Mouse (Mus musculus): ENCODE measurements around the gene Aasdh. TPM values are rescaled to one million over a fixed set of nuclear protein-coding genes. Genes with fewer than 3 reads are reported as not detected.
A peak's percentile ranks its signal among the peaks of the same experiment; 100 is the strongest.

The Aasdh gene
- polyA plus RNA-seq, 1 experiment from 2014 or later: 15.0 TPM

- Histone ChIP-seq H3K9ac (ENCODE audit: low read depth, low read length) (no peak overlapping the region), H3K4me1 (ENCODE audit: control insufficient read depth, insufficient read depth, low read length) (peaks cover 20% of the 10 kb centered on the region), H3K27ac (ENCODE audit: low read length) (no peak overlapping the region), H3K4me2 (ENCODE audit: low read depth, low read length) (no peak overlapping the region), H3K4me3 (ENCODE audit: low read length) (no peak overlapping the region), H3K9me3 (ENCODE audit: control insufficient read depth, low read length) (no peaks in the 10 kb centered on the region), H3K27me3 (replicated peaks; ENCODE audit: control insufficient read depth, insufficient read depth, low read length) (no peaks in the 10 kb centered on the region), H3K36me3 (ENCODE audit: control insufficient read depth, insufficient read depth, low read length) (peaks cover 2% of the 10 kb centered on the region; the same call in 1 of the 2 replicates)
- no peak for ATAC-seq
- WGBS: 80% methylated on average over 2 of the region's 2 CpGs
Observed at GRCm38 (mm10) chr5:76945678-76946033, 40.3 kb upstream of the Aasdh start.

- Histone ChIP-seq H3K4me3 (ENCODE audit: low read length) (no peak overlapping the region), H3K27me3 (replicated peaks; ENCODE audit: control insufficient read depth, insufficient read depth, low read length) (no peaks in the 10 kb centered on the region), H3K4me1 (ENCODE audit: control insufficient read depth, insufficient read depth, low read length) (peaks cover 20% of the 10 kb centered on the region), H3K27ac (ENCODE audit: low read length) (no peak overlapping the region), H3K9ac (ENCODE audit: low read depth, low read length) (no peak overlapping the region), H3K9me3 (ENCODE audit: control insufficient read depth, low read length) (no peaks in the 10 kb centered on the region), H3K36me3 (ENCODE audit: control insufficient read depth, insufficient read depth, low read length) (peaks cover 4% of the 10 kb centered on the region; the same call in 1 of the 2 replicates), H3K4me2 (ENCODE audit: low read depth, low read length) (no peak overlapping the region)
- WGBS: 65% methylated on average over 6 of the region's 6 CpGs
- no peak for ATAC-seq
Observed at GRCm38 (mm10) chr5:76944965-76945677, 39.8 kb upstream of the Aasdh start.

GRCm38 (mm10) chr5:76942505-76942904 is 37.2 kb upstream of the Aasdh start:
- Histone ChIP-seq H3K9ac (ENCODE audit: low read depth, low read length) (no peak overlapping the region), H3K4me3 (ENCODE audit: low read length) (no peak overlapping the region), H3K4me1 (ENCODE audit: control insufficient read depth, insufficient read depth, low read length) (0 out of 2 replicates have a peak, but pooled peaks cover 8% of the 10 kb centered on the region), H3K27ac (ENCODE audit: low read length) (no peak overlapping the region), H3K4me2 (ENCODE audit: low read depth, low read length) (no peak overlapping the region), H3K36me3 (ENCODE audit: control insufficient read depth, insufficient read depth, low read length) (peaks cover 4% of the 10 kb centered on the region; the same call in 1 of the 2 replicates), H3K27me3 (replicated peaks; ENCODE audit: control insufficient read depth, insufficient read depth, low read length) (no peaks in the 10 kb centered on the region), H3K9me3 (ENCODE audit: control insufficient read depth, low read length) (no peaks in the 10 kb centered on the region)
- 65% methylated on average over 4 of the region's 4 CpGs for WGBS
- peak; percentile 84 for ATAC-seq

- Histone ChIP-seq H3K36me3 (ENCODE audit: control insufficient read depth, insufficient read depth, low read length) (peaks cover 4% of the 10 kb centered on the region; the same call in 1 of the 2 replicates), H3K4me3 (ENCODE audit: low read length) (no peak overlapping the region), H3K27ac (ENCODE audit: low read length) (no peak overlapping the region), H3K27me3 (replicated peaks; ENCODE audit: control insufficient read depth, insufficient read depth, low read length) (no peaks in the 10 kb centered on the region), H3K9ac (ENCODE audit: low read depth, low read length) (no peak overlapping the region), H3K4me2 (ENCODE audit: low read depth, low read length) (no peak overlapping the region), H3K9me3 (ENCODE audit: control insufficient read depth, low read length) (no peaks in the 10 kb centered on the region), H3K4me1 (ENCODE audit: control insufficient read depth, insufficient read depth, low read length) (0 out of 2 replicates have a peak, but pooled peaks cover 4% of the 10 kb centered on the region)
- ATAC-seq: peak; percentile 68
- 75% methylated on average over 4 of the region's 4 CpGs for WGBS
Observed at GRCm38 (mm10) chr5:76941975-76942374, 36.7 kb upstream of the Aasdh start.

- no peaks in the 10 kb centered on the region for H3K27me3 ChIP-seq (replicated peaks; ENCODE audit: control insufficient read depth, insufficient read depth, low read length)
- H3K9ac ChIP-seq (ENCODE audit: low read depth, low read length): no peak overlapping the region
- H3K4me1 ChIP-seq (ENCODE audit: control insufficient read depth, insufficient read depth, low read length): 0 out of 2 replicates have a peak, but pooled peaks cover 2% of the 10 kb centered on the region
- no peak overlapping the region for H3K4me3 ChIP-seq (ENCODE audit: low read length)
- peaks cover 4% of the 10 kb centered on the region; the same call in 1 of the 2 replicates for H3K36me3 ChIP-seq (ENCODE audit: control insufficient read depth, insufficient read depth, low read length)
- H3K27ac ChIP-seq (ENCODE audit: low read length): no peak overlapping the region
- 89% methylated on average over 8 of the region's 8 CpGs for WGBS
- ATAC-seq: no peak
- no peaks in the 10 kb centered on the region for H3K9me3 ChIP-seq (ENCODE audit: control insufficient read depth, low read length)
- H3K4me2 ChIP-seq (ENCODE audit: low read depth, low read length): no peak overlapping the region
Observed at GRCm38 (mm10) chr5:76939717-76940116, 34.4 kb upstream of the Aasdh start.

- Histone ChIP-seq H3K27ac (ENCODE audit: low read length) (no peak overlapping the region; the same call in 1 of the 2 replicates), H3K4me1 (ENCODE audit: control insufficient read depth, insufficient read depth, low read length) (peaks cover 4% of the 10 kb centered on the region; the same call in 1 of the 2 replicates), H3K36me3 (ENCODE audit: control insufficient read depth, insufficient read depth, low read length) (peaks cover 17% of the 10 kb centered on the region), H3K4me3 (ENCODE audit: low read length) (no peak overlapping the region), H3K27me3 (replicated peaks; ENCODE audit: control insufficient read depth, insufficient read depth, low read length) (no peaks in the 10 kb centered on the region), H3K9me3 (ENCODE audit: control insufficient read depth, low read length) (peaks cover 3% of the 10 kb centered on the region; the same call in 1 of the 2 replicates), H3K9ac (ENCODE audit: low read depth, low read length) (no peak overlapping the region), H3K4me2 (ENCODE audit: low read depth, low read length) (no peak overlapping the region)
- ATAC-seq: peak; percentile 52
- WGBS: 65% methylated on average over 7 of the region's 7 CpGs
Observed at GRCm38 (mm10) chr5:76929180-76929877, 24.0 kb upstream of the Aasdh start.

- ATAC-seq: no peak
- 73% methylated on average over 16 of the region's 16 CpGs for WGBS
- H3K4me1 ChIP-seq (ENCODE audit: control insufficient read depth, insufficient read depth, low read length): peaks cover 4% of the 10 kb centered on the region; the same call in 1 of the 2 replicates
- peaks cover 17% of the 10 kb centered on the region for H3K36me3 ChIP-seq (ENCODE audit: control insufficient read depth, insufficient read depth, low read length)
- no peaks in the 10 kb centered on the region for H3K27me3 ChIP-seq (replicated peaks; ENCODE audit: control insufficient read depth, insufficient read depth, low read length)
- peak overlapping the region; percentile 30; the same call in 1 of the 2 replicates for H3K27ac ChIP-seq (ENCODE audit: low read length)
- no peak overlapping the region for H3K4me2 ChIP-seq (ENCODE audit: low read depth, low read length)
- H3K9me3 ChIP-seq (ENCODE audit: control insufficient read depth, low read length): peaks cover 3% of the 10 kb centered on the region; the same call in 1 of the 2 replicates
- no peak overlapping the region for H3K4me3 ChIP-seq (ENCODE audit: low read length)
- no peak overlapping the region for H3K9ac ChIP-seq (ENCODE audit: low read depth, low read length)
Observed at GRCm38 (mm10) chr5:76928124-76928832, 23.0 kb upstream of the Aasdh start.

- Histone ChIP-seq H3K4me2 (ENCODE audit: low read depth, low read length) (no peak overlapping the region), H3K9ac (ENCODE audit: low read depth, low read length) (no peak overlapping the region), H3K4me3 (ENCODE audit: low read length) (no peak overlapping the region), H3K27me3 (replicated peaks; ENCODE audit: control insufficient read depth, insufficient read depth, low read length) (no peaks in the 10 kb centered on the region), H3K4me1 (ENCODE audit: control insufficient read depth, insufficient read depth, low read length) (peaks cover 2% of the 10 kb centered on the region; the same call in 1 of the 2 replicates), H3K27ac (ENCODE audit: low read length) (no peak overlapping the region), H3K36me3 (ENCODE audit: control insufficient read depth, insufficient read depth, low read length) (peaks cover 17% of the 10 kb centered on the region), H3K9me3 (ENCODE audit: control insufficient read depth, low read length) (peaks cover 3% of the 10 kb centered on the region; the same call in 1 of the 2 replicates)
- 84% methylated on average over 1 of the region's 1 CpGs for WGBS
- ATAC-seq: no peak
Observed at GRCm38 (mm10) chr5:76924296-76924695, 19.0 kb upstream of the Aasdh start.

- no peak overlapping the region for H3K9ac ChIP-seq (ENCODE audit: low read depth, low read length)
- H3K27me3 ChIP-seq (replicated peaks; ENCODE audit: control insufficient read depth, insufficient read depth, low read length): no peaks in the 10 kb centered on the region
- no peaks in the 10 kb centered on the region for H3K4me1 ChIP-seq (ENCODE audit: control insufficient read depth, insufficient read depth, low read length)
- WGBS: 92% methylated on average over 13 of the region's 13 CpGs
- peaks cover 3% of the 10 kb centered on the region; the same call in 1 of the 2 replicates for H3K9me3 ChIP-seq (ENCODE audit: control insufficient read depth, low read length)
- no peak overlapping the region for H3K27ac ChIP-seq (ENCODE audit: low read length)
- no peak overlapping the region for H3K4me2 ChIP-seq (ENCODE audit: low read depth, low read length)
- H3K36me3 ChIP-seq (ENCODE audit: control insufficient read depth, insufficient read depth, low read length): peaks cover 17% of the 10 kb centered on the region
- no peak overlapping the region for H3K4me3 ChIP-seq (ENCODE audit: low read length)
- ATAC-seq: no peak
Observed at GRCm38 (mm10) chr5:76923428-76923827, 18.1 kb upstream of the Aasdh start.
